Mouse (Mus musculus): ENCODE results near the gene Tub. TPM values are rescaled to one million over a fixed set of nuclear protein-coding genes. Genes with fewer than 3 reads are reported as not detected.

The Tub gene
- under 1 TPM; 0.26 to 0.76 TPM for polyA plus RNA-seq (2017; shearing (Covaris generic))

DNA sequence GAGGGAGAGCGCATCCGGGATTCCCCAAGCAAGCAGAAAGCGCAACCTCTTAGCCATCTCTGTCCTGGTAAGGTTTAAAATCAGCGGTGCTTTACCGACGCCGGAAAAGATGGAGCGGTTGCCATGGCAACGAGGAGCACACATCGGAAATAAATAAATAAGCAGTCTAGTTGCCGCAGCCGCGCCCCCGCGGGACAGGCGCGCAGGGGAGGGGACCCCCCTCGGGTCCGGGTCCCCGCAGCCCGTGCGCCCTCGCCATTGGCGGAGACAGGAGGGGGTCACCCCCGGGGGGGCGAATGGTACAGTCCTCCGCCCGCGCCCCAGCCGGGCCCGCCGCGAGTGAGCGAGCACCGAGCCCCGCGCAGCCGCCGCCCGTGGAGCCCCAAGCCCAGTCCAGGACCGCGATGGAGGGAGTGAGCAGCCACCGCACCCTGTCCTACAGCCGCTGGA lies at the start of gene Tub:
Tub (plus strand) TSS at position 27 of the 450 bp plus-strand sequence.

GRCm38 (mm10) chr7:108929726-108930393 lies 20.3 kb upstream of the Tub start, which contains the start of gene Nlrp10:
Gene Nlrp10 (minus strand): TSS chr7:108930178.

DNA sequence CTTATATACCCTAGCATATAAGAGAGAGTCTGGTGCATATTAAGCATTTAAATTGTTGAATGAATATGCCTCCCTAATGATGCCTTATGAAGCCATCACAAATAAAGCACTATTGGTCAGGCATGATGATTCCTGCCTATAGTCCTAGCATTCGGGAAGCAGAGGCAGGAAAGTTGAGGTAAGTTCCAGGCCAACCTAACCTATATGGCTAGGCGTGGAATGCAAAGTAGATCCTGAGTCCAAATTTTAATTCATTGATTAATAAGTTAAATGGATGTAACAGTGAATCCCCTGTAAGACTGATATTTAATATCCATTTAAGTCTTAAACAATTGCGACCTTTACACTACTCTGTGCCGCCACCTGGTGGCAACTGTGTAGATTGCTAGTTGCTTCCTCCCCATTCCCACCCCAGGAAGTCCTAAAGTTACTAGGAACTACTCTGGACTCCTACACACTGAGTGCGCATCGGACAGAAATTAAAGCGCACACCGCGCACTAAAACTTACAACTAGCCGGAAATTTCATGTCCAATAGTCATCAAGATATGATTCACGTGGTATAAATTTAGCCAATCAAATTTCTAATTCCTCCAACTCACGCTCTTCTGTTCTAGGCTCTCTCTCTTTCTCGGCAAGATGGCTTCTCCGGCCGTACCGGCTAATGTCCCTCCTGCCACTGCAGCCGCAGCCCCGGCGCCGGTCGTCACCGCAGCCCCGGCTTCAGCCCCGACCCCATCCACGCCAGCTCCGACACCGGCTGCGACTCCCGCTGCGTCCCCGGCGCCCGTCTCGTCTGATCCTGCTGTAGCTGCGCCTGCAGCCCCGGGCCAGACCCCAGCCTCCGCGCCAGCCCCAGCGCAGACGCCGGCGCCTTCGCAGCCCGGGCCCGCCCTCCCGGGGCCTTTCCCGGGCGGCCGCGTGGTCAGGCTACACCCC lies 16.1 kb upstream of the Tub start, which contains the start of gene Eif3f:
Eif3f (plus strand) TSS at position 624 of the 938 bp plus-strand sequence.

DNA sequence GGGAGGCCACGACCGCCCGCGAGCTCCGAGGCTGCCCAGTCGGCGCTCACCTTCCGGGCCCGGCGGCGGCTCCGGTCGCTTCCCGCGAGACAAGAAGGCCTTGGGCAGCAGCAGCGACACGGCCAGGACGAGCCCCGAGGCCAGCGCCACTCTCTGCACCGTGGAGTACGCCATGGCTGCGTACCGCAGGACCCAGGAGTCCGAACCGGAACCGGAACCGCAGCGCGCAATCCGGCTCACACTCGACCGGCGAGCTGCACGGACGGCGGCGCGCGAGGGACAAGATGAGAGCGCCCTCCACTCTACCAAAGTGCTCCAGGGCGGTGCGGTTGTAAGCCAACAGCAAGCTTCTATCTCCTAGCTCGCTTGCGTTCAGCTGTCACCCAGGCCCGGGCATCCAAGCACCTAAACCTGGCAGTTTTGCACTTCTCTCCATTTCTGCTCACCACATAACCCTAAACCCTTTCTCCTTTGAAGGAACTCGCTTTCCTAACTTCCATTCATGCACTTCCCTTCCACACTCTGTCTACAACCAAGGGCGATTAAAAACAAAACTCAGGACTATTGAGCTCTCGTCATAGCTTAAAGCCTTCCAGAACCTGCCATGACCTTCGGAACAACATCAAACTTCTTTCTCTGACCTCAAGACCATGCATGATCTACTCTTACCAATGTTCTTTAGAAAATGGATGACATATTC lies 133.1 kb downstream of the Tub start, which contains the start of gene Ric3:
Ric3 (minus strand) TSS at position 219 of the 700 bp plus-strand sequence.

Other genes starting within 250 kb of the Tub start
- not detected for gene Olfr512, start 237.0 kb upstream of the Tub start, polyA plus RNA-seq (2017; shearing (Covaris generic))
- not detected for gene Olfr513, start 199.4 kb upstream of the Tub start, polyA plus RNA-seq (2017; shearing (Covaris generic))
- not detected for gene Olfr514, start 124.3 kb upstream of the Tub start, polyA plus RNA-seq (2017; shearing (Covaris generic))
- gene Olfr516, start 99.8 kb upstream of the Tub start, polyA plus RNA-seq (2017; shearing (Covaris generic)): not detected
- gene Olfr517, start 78.0 kb upstream of the Tub start, polyA plus RNA-seq (2017; shearing (Covaris generic)): not detected
- under 1 TPM in 1 of 2 experiments, not detected in 1; 0.41 TPM for gene Olfr518, start 65.3 kb upstream of the Tub start, polyA plus RNA-seq (2017; shearing (Covaris generic))
- not detected for gene Olfr519, start 55.9 kb upstream of the Tub start, polyA plus RNA-seq (2017; shearing (Covaris generic))
- not detected for gene Nlrp10, start 20.2 kb upstream of the Tub start, polyA plus RNA-seq (2017; shearing (Covaris generic))
- 100 to 1,000 TPM; 153 to 182 TPM for gene Eif3f, start 15.9 kb upstream of the Tub start, polyA plus RNA-seq (2017; shearing (Covaris generic))
- gene Ric3, start 133.0 kb downstream of the Tub start, polyA plus RNA-seq (2017; shearing (Covaris generic)): under 1 TPM in 1 of 2 experiments, not detected in 1; 0.11 TPM
- under 1 TPM in 1 of 2 experiments, not detected in 1; 0.14 TPM for gene Lmo1, start 224.9 kb downstream of the Tub start, polyA plus RNA-seq (2017; shearing (Covaris generic))